Mouse (Mus musculus) cerebellum, adult 2 months (tissue): ENCODE measurements around the gene Eya3.

Experiments
- CTCF ChIP-seq: fragments of 200-500 bp; IDR thresholded peaks from 2 replicates; pipeline ENCODE4 v1.5.1; 2011; ENCODE audit warnings: low read depth, mild to moderate bottlenecking, control low read depth, low read length, moderate library complexity, borderline replicate concordance; ENCODE audit not compliant: insufficient read depth
- POLR2A ChIP-seq: fragments of 200-500 bp; IDR thresholded peaks from 2 replicates; pipeline ENCODE4 v1.6.1; 2011; ENCODE audit warnings: low read length, control low read depth, borderline replicate concordance; ENCODE audit not compliant: insufficient read depth

DNA sequence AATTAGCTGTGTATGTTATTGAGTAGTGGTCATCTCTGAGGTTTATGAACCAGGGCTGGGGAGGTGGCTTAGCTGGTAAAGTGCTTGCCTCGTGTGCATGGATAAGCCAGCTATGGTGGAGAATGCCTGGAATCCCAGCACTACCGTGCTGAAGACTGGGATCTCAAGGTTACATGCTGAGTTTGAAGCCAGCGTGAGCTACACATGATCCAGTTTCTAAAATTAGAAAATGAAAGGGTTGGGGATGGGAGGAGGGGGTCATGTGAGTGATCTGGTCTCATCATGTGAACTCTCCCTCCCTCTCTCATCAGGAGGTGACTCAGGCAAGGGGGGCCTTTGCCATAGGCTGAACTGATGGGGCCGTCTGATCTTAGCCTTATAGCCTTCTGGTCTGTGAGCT is 30.6 kb upstream of the Eya3 start:
- TF ChIP-seq CTCF = no peak
- TF ChIP-seq POLR2A = no peak
